Mouse (Mus musculus) stomach, embryonic 14.5 days (tissue): ENCODE measurements at regions not wholly inside any gene's neighbourhood (a gene's known extent, or its start where the extent isn't known, plus 50 kb on each side); places are given as distances from the start of the nearest gene placed in this dataset.

Source experiments
- ATAC-seq: fragments of 200-750 bp; cut with Nextera tagmentation; 2 replicates; pipeline ENCODE4 v1.8.0; 2017; ENCODE audit warnings: low read depth, moderate TSS enrichment; ENCODE audit not compliant: insufficient number of reproducible peaks, insufficient read depth, low FRiP score
- H3K27ac ChIP-seq: fragments of 300-500 bp; sonication (generic); 2 replicates; pipeline ENCODE4 v1.5.1; 2014; ENCODE audit warnings: mild to moderate bottlenecking, low read length, moderate library complexity, mixed read lengths
- H3K27me3 ChIP-seq: fragments of 300-500 bp; sonication (generic); 2 replicates; pipeline ENCODE4 v1.6.1; 2014; ENCODE audit warnings: low read length, control low read depth, mixed read lengths; ENCODE audit not compliant: control insufficient read depth, insufficient read depth
- H3K36me3 ChIP-seq: fragments of 300-500 bp; sonication (generic); 2 replicates; pipeline ENCODE4 v1.6.1; 2014; ENCODE audit warnings: mild to moderate bottlenecking, control low read depth, low read length, moderate library complexity, mixed read lengths; ENCODE audit not compliant: control insufficient read depth, insufficient read depth
- H3K4me1 ChIP-seq: fragments of 300-500 bp; sonication (generic); 2 replicates; pipeline ENCODE4 v1.6.1; 2014; ENCODE audit warnings: low read length, control low read depth, mixed read lengths; ENCODE audit not compliant: control insufficient read depth, insufficient read depth
- H3K4me2 ChIP-seq: fragments of 300-500 bp; sonication (generic); replicated peaks from 2 replicates; pipeline ENCODE4 v1.6.1; 2014; ENCODE audit warnings: low read depth, low read length, control low read depth
- H3K4me3 ChIP-seq: fragments of 300-500 bp; sonication (generic); 2 replicates; pipeline ENCODE4 v1.5.1; 2014; ENCODE audit warnings: low read depth, low read length, control low read depth
- H3K9ac ChIP-seq: fragments of 300-500 bp; sonication (generic); replicated peaks from 2 replicates; pipeline ENCODE4 v1.6.1; 2014; ENCODE audit warnings: low read depth, mild to moderate bottlenecking, control low read depth, low read length, moderate library complexity, mixed read lengths
- H3K9me3 ChIP-seq: fragments of 300-500 bp; sonication (generic); 2 replicates; pipeline ENCODE4 v1.6.1; 2016; ENCODE audit warnings: low read depth, low read length, control low read depth; ENCODE audit not compliant: control insufficient read depth
- WGBS: fragments of 180-500 bp; shearing (Covaris S2); extraction: QIAGEN DNeasy Blood & Tissue Kit; methylation state at CpG from one replicate; pipeline ENCODE4 v1.1.7; 2014; 5-methylcytosine and 5-hydroxymethylcytosine counted together

- no peaks in the 10 kb centered on the region for H3K9me3 ChIP-seq
- no peaks in the 10 kb centered on the region for H3K36me3 ChIP-seq
- ATAC-seq, result no peak
- H3K9ac ChIP-seq, result no peak overlapping the region
- H3K4me2 ChIP-seq, result no peak overlapping the region
- no peaks in the 10 kb centered on the region for H3K27me3 ChIP-seq
- H3K4me1 ChIP-seq, result no peaks in the 10 kb centered on the region
- H3K4me3 ChIP-seq, result no peak overlapping the region
- H3K27ac ChIP-seq, result no peak overlapping the region
Measured at GRCm38 (mm10) chr4:66556936-66557335, 152.5 kb upstream of the Astn2 start.

- Histone ChIP-seq H3K36me3 (no peaks in the 10 kb centered on the region), H3K27me3 (no peaks in the 10 kb centered on the region), H3K9me3 (no peaks in the 10 kb centered on the region), H3K27ac (no peak overlapping the region), H3K4me2 (no peak overlapping the region), H3K9ac (no peak overlapping the region), H3K4me3 (no peak overlapping the region), H3K4me1 (no peaks in the 10 kb centered on the region)
- ATAC-seq, result no peak
- WGBS, result 80% methylated on average over 3 of the region's 3 CpGs
Measured at GRCm38 (mm10) chr4:66550306-66551104, 146.1 kb upstream of the Astn2 start.

- no peak overlapping the region for H3K4me3 ChIP-seq
- no peak overlapping the region for H3K9ac ChIP-seq
- no peaks in the 10 kb centered on the region for H3K27me3 ChIP-seq
- no peaks in the 10 kb centered on the region for H3K4me1 ChIP-seq
- WGBS, result 71% methylated on average over 4 of the region's 4 CpGs
- no peak overlapping the region for H3K4me2 ChIP-seq
- no peaks in the 10 kb centered on the region for H3K9me3 ChIP-seq
- ATAC-seq, result no peak
- no peaks in the 10 kb centered on the region for H3K36me3 ChIP-seq
- no peak overlapping the region for H3K27ac ChIP-seq
Measured at GRCm38 (mm10) chr4:66542833-66543436, 138.5 kb upstream of the Astn2 start.

GRCm38 (mm10) chr4:66524456-66524855 lies 120.0 kb upstream of the Astn2 start:
- no peaks in the 10 kb centered on the region; the same call in 1 of the 2 replicates for H3K4me1 ChIP-seq
- H3K27me3 ChIP-seq, result no peaks in the 10 kb centered on the region
- H3K4me3 ChIP-seq, result no peak overlapping the region
- no peak for ATAC-seq
- H3K4me2 ChIP-seq, result no peak overlapping the region
- no peak overlapping the region for H3K27ac ChIP-seq
- 75% methylated on average over 5 of the region's 5 CpGs for WGBS
- no peaks in the 10 kb centered on the region for H3K36me3 ChIP-seq
- H3K9ac ChIP-seq, result no peak overlapping the region
- no peaks in the 10 kb centered on the region for H3K9me3 ChIP-seq

GRCm38 (mm10) chr4:66523886-66524245 lies 119.5 kb upstream of the Astn2 start:
- 78% methylated on average over 2 of the region's 2 CpGs for WGBS
- H3K4me2 ChIP-seq, result no peak overlapping the region
- no peak overlapping the region for H3K4me3 ChIP-seq
- no peak for ATAC-seq
- H3K9me3 ChIP-seq, result no peaks in the 10 kb centered on the region
- H3K9ac ChIP-seq, result no peak overlapping the region
- H3K36me3 ChIP-seq, result no peaks in the 10 kb centered on the region
- H3K27me3 ChIP-seq, result no peaks in the 10 kb centered on the region
- H3K27ac ChIP-seq, result no peak overlapping the region
- no peaks in the 10 kb centered on the region; the same call in 1 of the 2 replicates for H3K4me1 ChIP-seq

GRCm38 (mm10) chr4:66523238-66523885 lies 119.0 kb upstream of the Astn2 start:
- H3K4me3 ChIP-seq, result no peak overlapping the region
- no peak overlapping the region for H3K4me2 ChIP-seq
- no peaks in the 10 kb centered on the region for H3K9me3 ChIP-seq
- 45% methylated on average over 8 of the region's 8 CpGs for WGBS
- no peaks in the 10 kb centered on the region for H3K27me3 ChIP-seq
- ATAC-seq, result peak; percentile 33; the same call in 1 of the 2 replicates
- H3K4me1 ChIP-seq, result no peaks in the 10 kb centered on the region; the same call in 1 of the 2 replicates
- H3K9ac ChIP-seq, result no peak overlapping the region
- no peaks in the 10 kb centered on the region for H3K36me3 ChIP-seq
- H3K27ac ChIP-seq, result no peak overlapping the region

- H3K9ac ChIP-seq, result no peak overlapping the region
- H3K9me3 ChIP-seq, result no peaks in the 10 kb centered on the region
- H3K4me3 ChIP-seq, result no peak overlapping the region
- no peaks in the 10 kb centered on the region; the same call in 1 of the 2 replicates for H3K4me1 ChIP-seq
- no peaks in the 10 kb centered on the region for H3K27me3 ChIP-seq
- no peak for ATAC-seq
- WGBS, result 74% methylated on average over 2 of the region's 2 CpGs
- no peaks in the 10 kb centered on the region for H3K36me3 ChIP-seq
- H3K4me2 ChIP-seq, result no peak overlapping the region
- H3K27ac ChIP-seq, result no peak overlapping the region
Measured at GRCm38 (mm10) chr4:66522097-66522809, 117.8 kb upstream of the Astn2 start.

- H3K27ac ChIP-seq, result no peak overlapping the region
- no peak overlapping the region for H3K4me3 ChIP-seq
- no peak for ATAC-seq
- no peak overlapping the region for H3K9ac ChIP-seq
- H3K36me3 ChIP-seq, result no peaks in the 10 kb centered on the region
- no peaks in the 10 kb centered on the region for H3K27me3 ChIP-seq
- H3K4me1 ChIP-seq, result no peaks in the 10 kb centered on the region; the same call in 1 of the 2 replicates
- WGBS, result 74% methylated on average over 3 of the region's 3 CpGs
- no peaks in the 10 kb centered on the region for H3K9me3 ChIP-seq
- no peak overlapping the region for H3K4me2 ChIP-seq
Measured at GRCm38 (mm10) chr4:66520796-66521195, 116.4 kb upstream of the Astn2 start.
